Mouse (Mus musculus) embryonic facial prominence, embryonic 15.5 days (tissue): ENCODE results near the gene Cyp2s1. TPM values are rescaled to one million over a fixed set of nuclear protein-coding genes. Genes with fewer than 3 reads are reported as not detected.

Experiments
- ATAC-seq: fragments of 200-750 bp; cut with Nextera tagmentation; 2 replicates; pipeline ENCODE4 v1.8.0; 2017; ENCODE audit warnings: low read depth, moderate TSS enrichment; ENCODE audit not compliant: insufficient number of reproducible peaks, low FRiP score, low TSS enrichment
- H3K27ac ChIP-seq: fragments of 300-500 bp; sonication (generic); replicated peaks from 2 replicates; pipeline ENCODE4 v1.5.1; 2015; ENCODE audit warnings: mild to moderate bottlenecking, inconsistent platforms
- H3K27me3 ChIP-seq: fragments of 300-500 bp; sonication (generic); 2 replicates; pipeline ENCODE4 v1.6.1; 2015; ENCODE audit warnings: inconsistent platforms
- H3K36me3 ChIP-seq: fragments of 300-500 bp; sonication (generic); 2 replicates; pipeline ENCODE4 v1.6.1; 2015; ENCODE audit warnings: mild to moderate bottlenecking, inconsistent platforms
- H3K4me1 ChIP-seq: fragments of 300-500 bp; sonication (generic); 2 replicates; pipeline ENCODE4 v1.6.1; 2015; ENCODE audit warnings: inconsistent platforms
- H3K4me2 ChIP-seq: fragments of 300-500 bp; sonication (generic); replicated peaks from 2 replicates; pipeline ENCODE4 v1.6.1; 2015; ENCODE audit warnings: mild to moderate bottlenecking, inconsistent platforms
- H3K4me3 ChIP-seq: fragments of 300-500 bp; sonication (generic); replicated peaks from 2 replicates; pipeline ENCODE4 v1.5.1; 2015; ENCODE audit warnings: mild to moderate bottlenecking, inconsistent platforms
- H3K9ac ChIP-seq: fragments of 300-500 bp; sonication (generic); 2 replicates; pipeline ENCODE4 v1.6.1; 2015; ENCODE audit warnings: inconsistent platforms
- H3K9me3 ChIP-seq: fragments of 300-500 bp; sonication (generic); replicated peaks from 2 replicates; pipeline ENCODE4 v1.6.1; 2016; ENCODE audit warnings: inconsistent platforms
- WGBS: fragments of 180-500 bp; shearing (Covaris S2); methylation state at CpG from one replicate; pipeline ENCODE4 v1.1.7; 2015; 5-methylcytosine and 5-hydroxymethylcytosine counted together
- polyA plus RNA-seq: library from polyadenylated mRNA; unstranded; fragments of >200 nt; fragmentation: Nextera tagmentation; extraction: Ambion mirVana; gene quantifications from 2 replicates; pipeline ENCODE4 v1.2.1, GENCODE M21; 2015

The Cyp2s1 gene
- polyA plus RNA-seq, 1 experiment from 2014 or later, result 7.8 TPM

DNA sequence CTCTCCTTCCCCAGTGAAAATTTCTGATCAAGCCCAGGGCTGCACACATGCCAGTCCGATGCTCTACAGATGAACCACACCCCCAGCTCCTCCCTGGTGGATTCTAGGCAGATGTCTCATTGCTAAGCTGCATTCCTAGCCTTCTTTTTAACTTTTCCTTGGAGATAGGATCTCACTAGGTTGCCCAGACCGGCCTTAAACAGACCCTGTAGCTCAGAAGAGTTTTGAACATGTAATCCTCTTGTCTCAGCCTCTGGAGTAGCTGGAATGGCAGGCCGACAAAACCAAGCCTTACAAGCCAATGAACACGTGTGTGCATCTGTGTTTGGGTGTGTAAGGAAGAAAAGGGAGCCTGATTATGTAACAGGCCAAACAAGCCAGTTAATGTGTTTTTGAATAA is 36.0 kb downstream of the Cyp2s1 start:
- Histone ChIP-seq H3K9ac (no peak overlapping the region), H3K36me3 (peaks cover 38% of the 10 kb centered on the region), H3K4me1 (peaks cover 34% of the 10 kb centered on the region), H3K4me3 (no peak overlapping the region; the same call in 1 of the 2 replicates), H3K4me2 (peak overlapping the region; percentile 63; the same call in 1 of the 2 replicates), H3K27ac (peak overlapping the region; percentile 92), H3K27me3 (no peaks in the 10 kb centered on the region), H3K9me3 (no peaks in the 10 kb centered on the region)
- ATAC-seq, result no peak
- 34% methylated on average over 4 of the region's 4 CpGs for WGBS

DNA sequence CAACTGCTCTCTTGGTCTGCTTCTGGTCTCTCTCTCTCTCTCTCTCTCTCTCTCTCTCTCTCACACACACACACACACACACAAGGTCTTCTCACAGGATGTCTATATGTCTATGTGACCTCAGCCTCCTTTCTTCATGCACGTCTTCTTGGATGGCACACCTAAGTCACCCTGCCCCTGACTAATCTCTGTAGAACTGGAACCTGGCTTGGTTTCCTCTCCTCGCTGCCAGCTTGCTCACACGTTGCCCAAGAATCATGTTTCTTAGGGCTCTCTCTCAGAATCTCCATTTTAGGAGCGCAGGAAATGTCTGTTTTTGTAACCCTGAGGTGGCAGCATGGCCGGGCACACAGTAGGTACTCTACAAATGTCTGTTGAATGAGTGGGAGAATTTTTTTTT is 36.7 kb downstream of the Cyp2s1 start:
- H3K4me3 ChIP-seq, result no peak overlapping the region
- ATAC-seq, result no peak
- H3K9ac ChIP-seq, result no peak overlapping the region
- H3K9me3 ChIP-seq, result no peaks in the 10 kb centered on the region
- H3K27me3 ChIP-seq, result no peaks in the 10 kb centered on the region
- peaks cover 34% of the 10 kb centered on the region for H3K4me1 ChIP-seq
- peaks cover 38% of the 10 kb centered on the region for H3K36me3 ChIP-seq
- 87% methylated on average over 5 of the region's 5 CpGs for WGBS
- H3K4me2 ChIP-seq, result no peak overlapping the region
- no peak overlapping the region; the same call in 1 of the 2 replicates for H3K27ac ChIP-seq

DNA sequence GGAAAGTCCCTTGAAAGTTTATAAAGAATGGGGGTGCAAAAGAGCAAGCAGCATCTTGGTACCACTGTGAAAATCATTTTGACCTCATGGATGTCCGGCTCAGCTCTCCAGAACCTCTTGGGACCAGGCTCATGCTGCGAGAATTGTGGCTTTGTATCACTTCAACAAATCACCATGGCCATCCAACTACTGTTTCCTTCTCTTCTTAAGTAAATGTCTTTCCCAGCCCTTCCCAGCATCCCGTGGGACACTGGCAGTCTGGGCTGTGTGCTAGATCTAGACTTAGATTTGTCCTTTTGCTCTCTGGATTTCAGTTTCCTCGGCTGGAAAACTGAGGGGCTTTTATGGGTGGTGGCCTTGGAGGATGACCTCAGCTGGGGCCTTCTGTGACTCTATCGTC is 48.5 kb downstream of the Cyp2s1 start:
- ATAC-seq, result no peak
- Histone ChIP-seq H3K9ac (no peak overlapping the region), H3K36me3 (peaks cover 75% of the 10 kb centered on the region)

DNA sequence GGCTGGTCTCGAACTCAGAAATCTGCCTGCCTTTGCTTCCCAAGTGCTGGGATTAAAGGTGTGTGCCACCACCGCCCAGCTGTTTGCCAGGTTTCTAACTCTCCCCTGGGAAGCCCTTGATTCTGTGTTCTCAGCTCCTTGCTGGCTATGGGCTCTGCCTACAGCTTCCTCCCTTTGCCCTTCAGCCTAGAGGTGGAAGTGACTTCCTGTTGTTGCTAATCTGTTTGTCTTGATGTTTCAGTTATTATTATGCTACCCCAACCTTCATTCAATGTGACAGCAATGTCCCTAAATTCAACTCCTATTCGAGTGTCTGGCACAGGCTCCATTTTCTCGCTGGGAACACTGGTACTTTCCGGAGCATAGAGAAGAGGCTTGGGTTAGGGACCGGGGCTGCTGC is 50.6 kb downstream of the Cyp2s1 start:
- Histone ChIP-seq H3K4me3 (no peak overlapping the region), H3K27ac (no peak overlapping the region), H3K36me3 (peaks cover 76% of the 10 kb centered on the region), H3K4me2 (no peak overlapping the region), H3K27me3 (no peaks in the 10 kb centered on the region), H3K9ac (no peak overlapping the region), H3K4me1 (no peaks in the 10 kb centered on the region), H3K9me3 (no peaks in the 10 kb centered on the region)
- ATAC-seq, result no peak
- WGBS, result 88% methylated on average over 6 of the region's 6 CpGs

More for the DNA sequence above, 48.5 kb downstream of the Cyp2s1 start:
- Histone ChIP-seq H3K4me2 (no peak overlapping the region), H3K27ac (no peak overlapping the region), H3K9me3 (no peaks in the 10 kb centered on the region), H3K27me3 (no peaks in the 10 kb centered on the region), H3K4me1 (no peaks in the 10 kb centered on the region), H3K4me3 (no peak overlapping the region)
- 84% methylated on average over 5 of the region's 5 CpGs for WGBS

DNA sequence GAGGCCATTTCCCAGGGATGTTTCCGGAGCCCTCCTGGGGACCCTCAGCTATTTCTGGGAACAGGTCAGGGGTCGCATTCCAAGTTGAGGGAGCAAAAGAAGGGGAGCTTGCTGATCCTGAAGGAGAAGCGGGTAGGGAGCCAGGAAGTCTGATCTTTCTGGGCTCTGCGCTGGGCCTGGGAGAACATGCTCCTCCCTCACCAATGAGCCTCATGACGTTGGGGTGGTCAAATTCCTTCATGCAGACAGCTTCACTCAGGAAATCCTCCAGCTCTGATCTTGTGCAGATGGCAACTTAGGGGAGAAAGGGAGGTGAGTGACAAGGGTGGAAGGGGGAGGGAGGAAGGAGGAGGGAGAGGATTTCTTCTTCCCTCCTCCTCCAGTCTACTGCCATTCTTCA is 52.5 kb downstream of the Cyp2s1 start:
- H3K9me3 ChIP-seq, result no peaks in the 10 kb centered on the region
- no peak overlapping the region for H3K4me2 ChIP-seq
- peaks cover 82% of the 10 kb centered on the region for H3K36me3 ChIP-seq
- no peaks in the 10 kb centered on the region for H3K27me3 ChIP-seq
- H3K4me1 ChIP-seq, result no peaks in the 10 kb centered on the region
- H3K9ac ChIP-seq, result no peak overlapping the region
- no peak overlapping the region for H3K27ac ChIP-seq
- ATAC-seq, result no peak
- WGBS, result 40% methylated on average over 5 of the region's 5 CpGs
- no peak overlapping the region for H3K4me3 ChIP-seq

DNA sequence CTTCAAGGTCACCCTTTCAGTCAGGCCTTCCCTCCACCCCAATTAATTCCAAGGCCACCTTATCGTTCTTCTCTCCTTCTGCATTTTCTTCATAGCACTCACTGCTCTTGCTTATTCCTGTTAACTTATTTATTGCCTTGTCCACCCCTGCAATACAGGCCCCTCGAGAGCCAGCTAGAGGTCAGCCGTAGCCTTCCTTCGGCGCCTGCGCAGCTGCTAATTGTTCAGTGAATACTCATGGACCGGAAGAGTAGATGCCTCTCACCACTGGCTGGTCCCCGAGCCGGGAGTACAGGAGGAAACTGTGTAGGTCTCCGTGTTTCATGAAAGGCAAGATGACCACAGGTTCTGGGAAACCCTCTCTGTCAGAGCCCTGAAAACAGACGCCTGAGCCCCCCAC is 53.0 kb downstream of the Cyp2s1 start:
- H3K27ac ChIP-seq, result no peak overlapping the region
- no peak overlapping the region for H3K4me2 ChIP-seq
- no peak overlapping the region for H3K4me3 ChIP-seq
- 61% methylated on average over 11 of the region's 11 CpGs for WGBS
- no peaks in the 10 kb centered on the region for H3K27me3 ChIP-seq
- peaks cover 79% of the 10 kb centered on the region for H3K36me3 ChIP-seq
- ATAC-seq, result no peak
- H3K4me1 ChIP-seq, result no peaks in the 10 kb centered on the region
- H3K9me3 ChIP-seq, result no peaks in the 10 kb centered on the region
- H3K9ac ChIP-seq, result no peak overlapping the region

DNA sequence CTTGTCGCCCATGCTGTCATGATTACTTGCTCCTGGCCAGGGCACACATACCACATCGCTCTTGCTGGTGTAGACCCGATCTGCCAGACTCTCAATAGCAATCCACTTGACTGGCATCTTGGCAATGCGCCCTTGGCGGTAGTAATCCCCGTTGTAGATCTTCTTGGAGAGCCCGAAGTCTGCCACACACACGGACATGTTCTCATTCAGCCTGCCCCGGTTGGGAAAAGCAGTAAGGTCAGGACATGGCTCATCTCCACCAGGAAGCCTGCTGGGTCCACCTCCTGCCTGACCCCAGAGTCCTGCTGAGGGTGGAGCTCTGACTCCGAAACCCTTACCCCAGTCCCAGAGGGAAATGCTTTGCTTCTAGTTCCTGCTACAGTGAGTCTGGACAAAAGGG is 55.4 kb downstream of the Cyp2s1 start:
- Histone ChIP-seq H3K4me1 (no peaks in the 10 kb centered on the region), H3K4me2 (no peak overlapping the region), H3K9ac (no peak overlapping the region), H3K27ac (no peak overlapping the region), H3K9me3 (no peaks in the 10 kb centered on the region), H3K27me3 (no peaks in the 10 kb centered on the region), H3K4me3 (no peak overlapping the region), H3K36me3 (peaks cover 73% of the 10 kb centered on the region)
- no peak for ATAC-seq
- WGBS, result 76% methylated on average over 10 of the region's 10 CpGs

DNA sequence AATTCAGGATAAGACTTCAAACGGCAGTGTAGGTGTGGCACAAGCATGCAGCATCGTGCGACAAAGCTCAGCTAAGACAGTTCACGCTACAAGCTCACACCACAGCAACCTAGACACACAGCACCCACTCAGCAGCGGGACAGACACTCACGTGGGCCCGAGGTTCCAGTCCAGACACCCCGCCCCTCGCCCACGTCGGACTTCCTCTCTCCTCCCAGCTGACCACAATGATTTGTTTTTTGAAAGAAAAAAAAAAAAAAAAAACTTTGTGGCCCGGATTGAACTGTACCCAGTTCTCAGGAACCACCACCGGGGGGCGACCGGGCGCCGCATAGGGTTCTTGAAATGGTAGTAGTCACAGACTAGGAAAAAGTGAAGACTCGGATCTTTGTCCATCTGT is 60.7 kb downstream of the Cyp2s1 start:
- H3K27me3 ChIP-seq, result no peaks in the 10 kb centered on the region
- 1% methylated on average over 18 of the region's 18 CpGs for WGBS
- peak overlapping the region; percentile 89 for H3K4me2 ChIP-seq
- no peaks in the 10 kb centered on the region for H3K9me3 ChIP-seq
- ATAC-seq, result peak; percentile 21; the same call in 1 of the 2 replicates
- H3K4me1 ChIP-seq, result peaks cover 25% of the 10 kb centered on the region
- H3K36me3 ChIP-seq, result peaks cover 35% of the 10 kb centered on the region
- H3K27ac ChIP-seq, result peak overlapping the region; percentile 99
- peak overlapping the region; percentile 37 for H3K9ac ChIP-seq
- peak overlapping the region; percentile 77 for H3K4me3 ChIP-seq

DNA sequence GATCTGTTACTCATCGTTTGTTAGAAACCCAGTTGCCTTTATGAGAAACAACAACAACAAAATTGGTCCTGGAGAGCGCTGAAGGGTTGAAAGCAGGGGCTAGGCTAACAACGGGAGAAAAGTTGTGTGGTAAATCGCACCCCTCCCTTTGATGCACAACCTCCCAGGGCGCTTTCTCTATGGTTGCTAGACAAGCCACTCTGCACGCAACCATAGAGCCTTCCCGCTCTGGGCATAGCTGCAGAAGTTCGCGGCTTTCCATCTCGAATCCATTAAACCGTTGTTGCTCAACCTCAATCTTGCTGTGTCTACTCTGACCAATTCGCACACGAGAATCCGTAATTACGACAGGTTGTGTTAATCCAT is 61.3 kb downstream of the Cyp2s1 start:
- H3K4me1 ChIP-seq, result peaks cover 25% of the 10 kb centered on the region
- peak; percentile 48; the same call in 1 of the 2 replicates for ATAC-seq
- peak overlapping the region; percentile 77 for H3K4me3 ChIP-seq
- no peaks in the 10 kb centered on the region for H3K27me3 ChIP-seq
- under 1% methylated on average over 15 of the region's 15 CpGs for WGBS
- H3K9me3 ChIP-seq, result no peaks in the 10 kb centered on the region
- H3K4me2 ChIP-seq, result peak overlapping the region; percentile 89
- peaks cover 35% of the 10 kb centered on the region for H3K36me3 ChIP-seq
- peak overlapping the region; percentile 99 for H3K27ac ChIP-seq
- peak overlapping the region; percentile 37 for H3K9ac ChIP-seq

DNA sequence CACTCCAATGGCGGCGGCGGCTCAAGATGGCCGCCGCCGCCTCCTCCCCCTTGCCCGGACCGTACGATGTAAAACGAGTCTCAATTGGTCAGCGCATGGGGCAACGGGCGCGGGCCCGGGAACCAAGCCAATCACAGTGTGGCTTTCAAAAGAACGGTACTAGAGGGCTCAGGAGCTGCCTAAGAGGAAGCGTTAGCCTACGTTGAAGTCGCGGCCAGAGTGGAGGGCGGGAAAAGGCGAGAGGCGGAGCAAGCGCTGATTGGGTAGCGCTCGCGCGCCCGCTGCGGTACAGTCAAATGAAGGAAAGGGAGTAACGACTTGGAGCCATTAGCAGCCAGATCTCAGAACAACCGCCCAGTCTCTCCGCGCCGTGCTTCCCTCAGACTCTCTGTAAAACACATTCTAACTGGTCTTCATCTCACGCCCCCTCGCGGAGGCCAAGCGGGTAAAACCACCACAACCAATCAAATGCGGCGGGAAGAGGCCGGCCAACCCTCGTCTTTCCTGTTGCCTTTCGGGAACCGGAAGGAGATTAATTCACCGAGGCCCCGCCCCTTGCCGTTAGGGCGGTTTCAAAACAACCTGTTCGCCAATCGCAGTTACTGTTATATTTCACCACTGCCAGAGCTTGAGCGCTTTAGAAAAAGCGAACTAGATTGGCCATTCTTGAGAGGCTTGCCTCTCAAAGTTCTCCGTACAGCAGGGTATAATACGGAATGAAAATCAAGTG is 61.8 kb downstream of the Cyp2s1 start, which contains the start of gene Hnrnpul1:
TSS of gene Hnrnpul1 (minus strand) at position 20 of the 730 bp plus-strand sequence.
- H3K4me1 ChIP-seq, result peaks cover 25% of the 10 kb centered on the region
- H3K9me3 ChIP-seq, result no peaks in the 10 kb centered on the region
- peak within 1 kb of the TSS; percentile 96 for H3K9ac ChIP-seq
- peak; percentile 94 for ATAC-seq
- peak within 1 kb of the TSS; percentile 89 for H3K4me2 ChIP-seq
- H3K27ac ChIP-seq, result peak within 1 kb of the TSS; percentile 99
- H3K36me3 ChIP-seq, result peaks cover 33% of the 10 kb centered on the region
- peak within 1 kb of the TSS; percentile 77 for H3K4me3 ChIP-seq
- under 1% methylated on average over 51 of the region's 55 CpGs for WGBS
- H3K27me3 ChIP-seq, result no peaks in the 10 kb centered on the region

DNA sequence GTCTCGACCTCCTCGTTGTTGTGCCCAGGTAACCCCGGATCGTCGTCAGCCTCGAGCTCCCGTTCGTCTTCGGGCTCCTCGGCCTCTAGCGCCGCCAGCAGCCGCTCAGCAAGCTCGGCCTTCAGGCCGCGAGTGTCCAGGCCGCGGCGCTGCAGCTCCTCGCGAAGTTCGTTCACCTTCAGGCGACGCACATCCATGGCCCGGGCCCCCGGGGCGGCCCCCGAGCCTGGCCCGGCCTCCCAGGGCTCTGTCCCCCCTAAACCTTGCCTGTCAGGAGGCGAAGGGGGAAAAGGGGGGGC is 62.3 kb downstream of the Cyp2s1 start:
- H3K36me3 ChIP-seq, result peaks cover 35% of the 10 kb centered on the region
- no peaks in the 10 kb centered on the region for H3K9me3 ChIP-seq
- peak overlapping the region; percentile 77 for H3K4me3 ChIP-seq
- H3K4me1 ChIP-seq, result peaks cover 25% of the 10 kb centered on the region
- peak overlapping the region; percentile 99 for H3K27ac ChIP-seq
- no peaks in the 10 kb centered on the region for H3K27me3 ChIP-seq
- H3K4me2 ChIP-seq, result peak overlapping the region; percentile 89
- 1% methylated on average over 30 of the region's 30 CpGs for WGBS
- no peak for ATAC-seq
- H3K9ac ChIP-seq, result peak overlapping the region; percentile 96
